Mouse (Mus musculus) hindbrain, postnatal 0 days (tissue): ENCODE data around the gene Trim67. TPM values are rescaled to one million over a fixed set of nuclear protein-coding genes. Genes with fewer than 3 reads are reported as not detected.

Experiments used
- ATAC-seq: fragments of 200-750 bp; cut with Nextera tagmentation; 2 replicates; pipeline ENCODE4 v1.8.0; 2017; ENCODE audit warnings: mild to moderate bottlenecking, moderate TSS enrichment, moderate library complexity
- DNase-seq: peaks from one replicate; pipeline ENCODE4 v3.0.0-alpha.2; 2015; ENCODE audit warnings: low spot score
- H3K27ac ChIP-seq: fragments of 300-500 bp; sonication (generic); 2 replicates; pipeline ENCODE4 v1.5.1; 2014; ENCODE audit warnings: mild to moderate bottlenecking
- H3K27me3 ChIP-seq: fragments of 300-500 bp; sonication (generic); 2 replicates; pipeline ENCODE4 v1.6.1; 2014; ENCODE audit warnings: low read length, mixed read lengths; ENCODE audit not compliant: insufficient read depth
- H3K36me3 ChIP-seq: fragments of 300-500 bp; sonication (generic); 2 replicates; pipeline ENCODE4 v1.6.1; 2014; ENCODE audit warnings: low read length, mixed read lengths; ENCODE audit not compliant: insufficient read depth
- H3K4me1 ChIP-seq: fragments of 300-500 bp; sonication (generic); 2 replicates; pipeline ENCODE4 v1.6.1; 2014; ENCODE audit warnings: antibody characterized with exemption, low read length, mixed read lengths; ENCODE audit not compliant: insufficient read depth
- H3K4me2 ChIP-seq: fragments of 300-500 bp; sonication (generic); 2 replicates; pipeline ENCODE4 v1.6.1; 2014; ENCODE audit warnings: low read depth, mild to moderate bottlenecking, low read length, moderate library complexity, mixed read lengths
- H3K4me3 ChIP-seq: fragments of 300-500 bp; sonication (generic); 2 replicates; pipeline ENCODE4 v1.5.1; 2014; ENCODE audit warnings: low read length
- H3K9ac ChIP-seq: fragments of 300-500 bp; sonication (generic); replicated peaks from 2 replicates; pipeline ENCODE4 v1.6.1; 2014; ENCODE audit warnings: mild to moderate bottlenecking, low read length, moderate library complexity, mixed read lengths
- H3K9me3 ChIP-seq: fragments of 300-500 bp; sonication (generic); 2 replicates; pipeline ENCODE4 v1.6.1; 2016; ENCODE audit warnings: low read length, mixed read lengths
- CTCF ChIP-seq: IDR thresholded peaks from 2 replicates; pipeline ENCODE4 v1.5.1; 2016; ENCODE audit warnings: antibody characterized with exemption, control low read depth, low read depth
- WGBS: fragments of 180-500 bp; shearing (Covaris S2); extraction: QIAGEN DNeasy Blood & Tissue Kit; methylation state at CpG from one replicate; pipeline ENCODE4 v1.1.7; 2014; 5-methylcytosine and 5-hydroxymethylcytosine counted together
- polyA plus RNA-seq: library from polyadenylated mRNA; unstranded; fragments of >200 nt; fragmentation: Nextera tagmentation; extraction: Ambion mirVana; gene quantifications from 2 replicates; pipeline ENCODE4 v1.2.1, GENCODE M21; 2015
- total RNA-seq: library from RNA; depleted of rRNA; stranded (reverse); fragments of >200 nt; gene quantifications from 2 replicates; pipeline ENCODE4 v1.2.3, GENCODE M21; 2014

The Trim67 gene
- total and polyA plus RNA-seq, 2 experiments from 2014 or later = 19.5 to 75.3 TPM

GRCm38 (mm10) chr8:124803824-124804702, 11.2 kb downstream of the Trim67 start:
- TF ChIP-seq CTCF = no peak
- H3K27ac ChIP-seq = no peak overlapping the region
- H3K4me1 ChIP-seq = no peaks in the 10 kb centered on the region
- no peak overlapping the region for H3K4me2 ChIP-seq
- no peak overlapping the region for H3K4me3 ChIP-seq
- H3K36me3 ChIP-seq = no peaks in the 10 kb centered on the region
- H3K9ac ChIP-seq = no peak overlapping the region
- DNase-seq = no peak
- no peaks in the 10 kb centered on the region for H3K27me3 ChIP-seq
- ATAC-seq = no peak
- WGBS = 69% methylated on average over 12 of the region's 12 CpGs
- H3K9me3 ChIP-seq = no peaks in the 10 kb centered on the region

GRCm38 (mm10) chr8:124805990-124806389, 13.1 kb downstream of the Trim67 start:
- Histone ChIP-seq H3K36me3 (no peaks in the 10 kb centered on the region), H3K9me3 (no peaks in the 10 kb centered on the region), H3K4me3 (no peak overlapping the region), H3K27me3 (no peaks in the 10 kb centered on the region), H3K9ac (no peak overlapping the region), H3K4me1 (0 out of 2 replicates have a peak, but pooled peaks cover 2% of the 10 kb centered on the region), H3K27ac (no peak overlapping the region), H3K4me2 (no peak overlapping the region)
- ATAC-seq (no peak), DNase-seq (no peak)
- no peak for TF ChIP-seq CTCF
- 74% methylated on average over 4 of the region's 4 CpGs for WGBS

- 52% methylated on average over 2 of the region's 2 CpGs for WGBS
- no peak overlapping the region for H3K4me3 ChIP-seq
These were observed 16.5 kb downstream of the Trim67 start for GRCm38 (mm10) chr8:124809419-124809818.

GRCm38 (mm10) chr8:124810056-124810610, 17.2 kb downstream of the Trim67 start:
- ATAC-seq (no peak), DNase-seq (no peak)
- peak; percentile 47; the same call in 1 of the 2 replicates for TF ChIP-seq CTCF
- Histone ChIP-seq H3K4me3 (no peak overlapping the region), H3K4me1 (0 out of 2 replicates have a peak, but pooled peaks cover 2% of the 10 kb centered on the region), H3K9ac (no peak overlapping the region), H3K27me3 (no peaks in the 10 kb centered on the region), H3K27ac (no peak overlapping the region), H3K36me3 (no peaks in the 10 kb centered on the region), H3K4me2 (no peak overlapping the region), H3K9me3 (no peaks in the 10 kb centered on the region)
- WGBS = 55% methylated on average over 5 of the region's 5 CpGs

More at GRCm38 (mm10) chr8:124809419-124809818, 16.5 kb downstream of the Trim67 start:
- DNase-seq = no peak
- no peak overlapping the region for H3K9ac ChIP-seq
- no peaks in the 10 kb centered on the region for H3K27me3 ChIP-seq
- H3K36me3 ChIP-seq = no peaks in the 10 kb centered on the region
- H3K4me1 ChIP-seq = 0 out of 2 replicates have a peak, but pooled peaks cover 2% of the 10 kb centered on the region
- ATAC-seq = no peak
- TF ChIP-seq CTCF = no peak
- H3K27ac ChIP-seq = no peak overlapping the region
- H3K4me2 ChIP-seq = no peak overlapping the region
- no peaks in the 10 kb centered on the region for H3K9me3 ChIP-seq

- H3K36me3 ChIP-seq = no peaks in the 10 kb centered on the region; the same call in 1 of the 2 replicates
- TF ChIP-seq CTCF = no peak
- H3K27me3 ChIP-seq = no peaks in the 10 kb centered on the region
- H3K4me3 ChIP-seq = no peak overlapping the region
- H3K27ac ChIP-seq = no peak overlapping the region
- H3K4me2 ChIP-seq = no peak overlapping the region
- H3K9ac ChIP-seq = no peak overlapping the region
- 21% methylated on average over 9 of the region's 9 CpGs for WGBS
- 0 out of 2 replicates have a peak, but pooled peaks cover 2% of the 10 kb centered on the region for H3K4me1 ChIP-seq
- no peaks in the 10 kb centered on the region for H3K9me3 ChIP-seq
- peak; percentile 39 for DNase-seq
- peak; percentile 38 for ATAC-seq
These were observed 17.9 kb downstream of the Trim67 start for GRCm38 (mm10) chr8:124810689-124811394.

GRCm38 (mm10) chr8:124813326-124813725, 20.4 kb downstream of the Trim67 start:
- Histone ChIP-seq H3K4me1 (0 out of 2 replicates have a peak, but pooled peaks cover 2% of the 10 kb centered on the region), H3K27ac (no peak overlapping the region), H3K4me3 (no peak overlapping the region), H3K27me3 (no peaks in the 10 kb centered on the region), H3K9ac (no peak overlapping the region), H3K4me2 (no peak overlapping the region), H3K36me3 (peaks cover 9% of the 10 kb centered on the region), H3K9me3 (no peaks in the 10 kb centered on the region)
- 94% methylated on average over 4 of the region's 4 CpGs for WGBS
- DNase-seq (no peak), ATAC-seq (no peak)
- no peak for TF ChIP-seq CTCF
